Mouse (Mus musculus) C3H10T1/2 (cell line): ENCODE data around the gene Dusp18. TPM values are rescaled to one million over a fixed set of nuclear protein-coding genes. Genes with fewer than 3 reads are reported as not detected.

Experiments
- polyA plus RNA-seq, 2 experiments: library from polyadenylated mRNA; unstranded; fragments of >200 nt; fragmentation: generic; extraction: Trizol; gene quantifications; one replicate each; pipeline ENCODE4 v1.2.1; 2012; ENCODE audit warnings: missing spikeins in 2 of 2

Gene Dusp18
- 1 to 10 TPM in 1 of 2 experiments, under 1 TPM in 1; 0.91 to 3.1 TPM for polyA plus RNA-seq

GRCm38 (mm10) chr11:3894406-3895281 is at the start of gene Dusp18, which contains the start of gene 4921536K21Rik:
Gene Dusp18 (plus strand): TSS chr11:3895240.
Gene 4921536K21Rik (minus strand): TSS chr11:3895098.

GRCm38 (mm10) chr11:3863454-3864112 is 31.5 kb upstream of the Dusp18 start, which contains the start of gene Osbp2:
Gene Osbp2 (minus strand): TSS chr11:3863903.

DNA sequence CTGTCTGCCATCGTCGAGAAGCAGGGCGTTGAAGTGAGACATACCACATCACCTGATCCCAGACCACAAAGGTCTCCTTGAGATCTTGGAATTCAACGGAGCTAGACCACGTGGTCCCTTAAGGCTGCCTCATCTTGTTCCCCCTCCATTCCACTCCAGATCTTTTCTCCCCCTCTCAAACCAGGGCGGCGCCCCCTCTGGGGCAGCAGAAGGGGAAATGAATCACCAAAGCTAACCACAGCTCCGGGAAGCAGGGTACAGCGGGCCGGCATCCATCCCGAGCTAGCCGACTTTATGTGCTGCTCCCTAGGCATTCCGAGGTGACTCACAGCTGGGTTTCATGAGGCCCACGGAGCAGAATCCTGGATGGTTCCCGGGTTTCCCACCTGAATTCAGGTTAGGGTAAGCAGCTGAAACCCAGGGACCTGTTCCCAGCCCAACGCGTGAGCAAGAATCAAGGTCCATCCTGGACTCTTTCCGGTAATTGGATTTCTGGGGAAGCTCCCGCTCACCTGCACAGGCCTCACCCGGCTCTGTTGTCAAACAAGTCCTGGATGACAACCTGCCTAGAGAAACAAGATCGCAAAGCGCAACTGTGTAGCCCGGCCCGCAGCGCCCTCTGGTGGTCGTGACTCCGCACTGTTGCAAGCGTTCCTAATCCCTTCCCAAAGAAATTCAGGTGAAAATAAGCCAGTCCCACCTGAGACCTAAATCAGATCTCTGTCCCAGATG is 19.2 kb downstream of the Dusp18 start, which contains the start of gene Slc35e4:
TSS of gene Slc35e4 (minus strand) at position 556 of the 732 bp plus-strand sequence.

DNA sequence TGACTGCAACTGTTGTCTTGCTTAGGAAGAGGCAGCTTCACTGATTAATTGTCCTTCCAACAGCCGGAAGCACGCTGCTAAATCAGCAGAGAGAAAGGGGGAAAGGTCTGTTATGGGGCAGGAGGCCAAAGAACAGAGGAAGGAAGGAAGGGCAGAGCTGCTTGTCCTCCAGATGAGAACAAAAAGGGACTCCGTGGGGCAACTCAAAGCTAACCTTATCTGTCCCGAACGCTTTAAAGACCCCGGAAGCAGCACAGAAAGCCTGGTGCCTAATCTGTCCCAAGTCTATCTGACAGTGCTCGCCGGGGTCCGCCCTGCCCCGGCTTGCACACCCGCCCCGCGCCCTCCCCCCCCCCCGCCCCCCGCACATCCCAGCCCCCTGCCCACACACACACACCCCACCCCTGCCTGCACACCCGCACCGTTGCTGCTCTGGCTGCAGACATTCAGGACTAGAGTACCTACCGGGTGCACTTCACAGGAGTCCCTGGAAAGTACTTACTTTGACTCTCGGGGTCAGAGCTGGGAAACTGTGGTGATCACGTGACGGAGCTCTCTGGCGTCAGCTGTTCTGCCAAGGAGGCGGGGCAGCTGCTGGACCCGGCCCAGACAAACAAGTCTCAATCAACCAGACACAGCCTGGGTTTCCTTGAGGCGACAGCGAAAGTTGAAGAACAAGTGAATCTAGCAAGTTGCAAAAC is 36.6 kb downstream of the Dusp18 start, which contains the start of gene Tcn2:
TSS of gene Tcn2 (minus strand) at position 649 of the 701 bp plus-strand sequence.

Other genes with a start within 250 kb of the Dusp18 start
- 10 to 100 TPM in 1 of 2 experiments, 1 to 10 TPM in 1; 5.8 to 30.5 TPM for gene Morc2a, start 246.0 kb upstream of the Dusp18 start, polyA plus RNA-seq
- gene Osbp2, start 31.3 kb upstream of the Dusp18 start, polyA plus RNA-seq = under 1 TPM; 0.09 to 0.41 TPM
- under 1 TPM; 0.04 to 0.05 TPM for gene 4921536K21Rik, start 142 bp upstream of the Dusp18 start, polyA plus RNA-seq
- 10 to 100 TPM; 28.4 to 53.4 TPM for gene Slc35e4, start 19.4 kb downstream of the Dusp18 start, polyA plus RNA-seq
- 1 to 10 TPM in 1 of 2 experiments, under 1 TPM in 1; 0.98 to 9.1 TPM for gene Tcn2, start 36.9 kb downstream of the Dusp18 start, polyA plus RNA-seq
- gene Pes1, start 68.7 kb downstream of the Dusp18 start, polyA plus RNA-seq = 10 to 100 TPM; 53.4 to 95.8 TPM
- gene 4930556J24Rik, start 81.5 kb downstream of the Dusp18 start, polyA plus RNA-seq = under 1 TPM; 0.02 to 0.05 TPM
- gene Gal3st1, start 88.4 kb downstream of the Dusp18 start, polyA plus RNA-seq = under 1 TPM; 0.02 to 0.17 TPM
- gene Sec14l4, start 136.2 kb downstream of the Dusp18 start, polyA plus RNA-seq = not detected
- gene Sec14l3, start 169.6 kb downstream of the Dusp18 start, polyA plus RNA-seq = not detected
- 1 to 10 TPM in 1 of 2 experiments, under 1 TPM in 1; 0.39 to 1.1 TPM for gene Mtfp1, start 200.2 kb downstream of the Dusp18 start, polyA plus RNA-seq
- under 1 TPM; 0.05 to 0.20 TPM for gene Sec14l2, start 228.2 kb downstream of the Dusp18 start, polyA plus RNA-seq
- 10 to 100 TPM in 1 of 2 experiments, 1 to 10 TPM in 1; 8.1 to 38.3 TPM for gene Rnf215, start 240.0 kb downstream of the Dusp18 start, polyA plus RNA-seq